Mouse (Mus musculus): Measurements from ENCODE around the gene Triml2. TPM values are rescaled to one million over a fixed set of nuclear protein-coding genes. Genes with fewer than 3 reads are reported as not detected.

Gene Triml2
- polyA plus RNA-seq (2012; fragmentation: generic; extraction: Trizol), result not detected

DNA sequence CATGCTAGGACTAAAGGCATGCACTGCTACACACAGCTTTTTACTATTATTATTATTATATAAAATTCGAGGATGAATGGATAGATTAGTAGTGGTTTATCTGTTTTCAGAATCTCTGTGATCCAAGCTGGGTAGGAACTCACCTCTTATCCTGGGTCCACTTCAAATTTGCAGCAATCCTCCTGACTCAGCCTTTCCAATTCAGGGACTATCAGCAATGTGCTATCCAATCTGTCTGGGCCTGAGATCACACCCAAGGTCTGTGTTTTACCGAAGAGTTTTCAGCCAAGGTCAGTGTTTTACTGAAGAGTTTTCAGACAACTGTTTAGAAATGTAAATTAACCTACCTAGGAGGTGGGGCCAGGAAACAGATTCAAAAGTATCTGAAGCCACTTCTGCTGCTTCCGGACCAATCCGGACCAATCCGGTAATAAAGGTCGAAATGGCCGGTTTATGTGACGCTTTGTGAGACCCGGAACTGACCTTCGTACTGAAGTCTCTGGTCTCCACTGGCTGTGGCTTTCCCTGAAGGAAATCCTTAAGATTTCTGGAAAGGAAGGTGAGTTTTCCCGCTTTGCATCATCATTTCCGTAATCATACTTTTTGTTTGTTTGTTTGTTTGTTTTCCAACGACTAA, at the start of gene Triml2:
TSS of gene Triml2 (plus strand) at position 488 of the 637 bp plus-strand sequence.

DNA sequence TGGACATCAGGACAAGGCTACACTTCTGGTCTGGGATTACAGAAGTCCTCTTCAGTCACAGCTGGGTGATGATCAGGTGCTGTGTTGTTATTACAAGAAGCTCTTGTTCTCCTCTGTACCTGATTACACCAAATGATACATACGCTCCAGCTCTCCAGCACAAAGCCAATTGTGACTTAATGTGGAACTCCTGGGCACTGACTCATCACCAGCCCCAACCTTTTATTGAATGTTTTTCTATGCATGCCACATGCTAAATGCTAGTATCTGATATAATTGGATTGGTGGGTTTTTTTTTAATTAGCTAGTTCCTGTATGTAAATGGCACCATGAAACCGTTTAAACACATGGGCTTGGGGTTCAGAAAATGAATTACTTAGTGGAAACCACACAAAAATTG, 39.0 kb upstream of the Triml2 start, which contains the start of gene Triml1:
TSS of gene Triml1 (minus strand) at position 101 of the 400 bp plus-strand sequence.

Other genes starting within 250 kb of the Triml2 start
- gene Triml1, start 39.1 kb upstream of the Triml2 start, polyA plus RNA-seq (2012; fragmentation: generic; extraction: Trizol), result not detected
- gene Zfp42, start 126.4 kb downstream of the Triml2 start, polyA plus RNA-seq (2012; fragmentation: generic; extraction: Trizol), result not detected

Measured in C3H10T1/2 (cell line).